Mouse (Mus musculus) hindbrain, embryonic 15.5 days (tissue): Measurements from ENCODE around the gene C1qtnf6. TPM values are rescaled to one million over a fixed set of nuclear protein-coding genes. Genes with fewer than 3 reads are reported as not detected.

Source experiments
- ATAC-seq: fragments of 200-750 bp; cut with Nextera tagmentation; 2 replicates; pipeline ENCODE4 v1.8.0; 2017; ENCODE audit warnings: low read depth, moderate number of reproducible peaks, moderate TSS enrichment; ENCODE audit not compliant: low FRiP score
- H3K27ac ChIP-seq: fragments of 300-500 bp; sonication (generic); replicated peaks from 2 replicates; pipeline ENCODE4 v1.5.1; 2015; ENCODE audit warnings: mild to moderate bottlenecking, inconsistent platforms
- H3K27me3 ChIP-seq: fragments of 300-500 bp; sonication (generic); 2 replicates; pipeline ENCODE4 v1.6.1; 2015; ENCODE audit warnings: control low read depth, inconsistent platforms
- H3K36me3 ChIP-seq: fragments of 300-500 bp; sonication (generic); 2 replicates; pipeline ENCODE4 v1.6.1; 2015; ENCODE audit warnings: control low read depth, inconsistent platforms
- H3K4me1 ChIP-seq: fragments of 300-500 bp; sonication (generic); replicated peaks from 2 replicates; pipeline ENCODE4 v1.6.1; 2015; ENCODE audit warnings: control low read depth, inconsistent platforms
- H3K4me2 ChIP-seq: fragments of 300-500 bp; sonication (generic); 2 replicates; pipeline ENCODE4 v1.6.1; 2015; ENCODE audit warnings: moderate library complexity, mild to moderate bottlenecking, inconsistent platforms
- H3K4me3 ChIP-seq: fragments of 300-500 bp; sonication (generic); 2 replicates; pipeline ENCODE4 v1.5.1; 2015; ENCODE audit warnings: mild to moderate bottlenecking, inconsistent platforms
- H3K9ac ChIP-seq: fragments of 300-500 bp; sonication (generic); 2 replicates; pipeline ENCODE4 v1.6.1; 2015; ENCODE audit warnings: inconsistent platforms
- H3K9me3 ChIP-seq: fragments of 300-500 bp; sonication (generic); 2 replicates; pipeline ENCODE4 v1.6.1; 2016; ENCODE audit warnings: control low read depth, inconsistent platforms
- WGBS: fragments of 180-500 bp; shearing (Covaris S2); methylation state at CpG from one replicate; pipeline ENCODE4 v1.1.7; 2015; 5-methylcytosine and 5-hydroxymethylcytosine counted together
- polyA plus RNA-seq: library from polyadenylated mRNA; unstranded; fragments of >200 nt; fragmentation: Nextera tagmentation; extraction: Ambion mirVana; gene quantifications from 2 replicates; pipeline ENCODE4 v1.2.1, GENCODE M21; 2015

The C1qtnf6 gene
- polyA plus RNA-seq, 1 experiment from 2014 or later = 9.1 TPM

GRCm38 (mm10) chr15:78487066-78487465 lies 44.1 kb downstream of the C1qtnf6 start:
- Histone ChIP-seq H3K4me3 (no peak overlapping the region), H3K4me1 (no peaks in the 10 kb centered on the region), H3K36me3 (no peaks in the 10 kb centered on the region), H3K27me3 (no peaks in the 10 kb centered on the region), H3K27ac (no peak overlapping the region), H3K9ac (no peak overlapping the region), H3K4me2 (no peak overlapping the region), H3K9me3 (no peaks in the 10 kb centered on the region)
- no peak for ATAC-seq
- WGBS = 66% methylated on average over 4 of the region's 4 CpGs

GRCm38 (mm10) chr15:78486564-78486963 lies 44.7 kb downstream of the C1qtnf6 start:
- Histone ChIP-seq H3K36me3 (no peaks in the 10 kb centered on the region), H3K27ac (no peak overlapping the region), H3K4me1 (no peaks in the 10 kb centered on the region), H3K9ac (no peak overlapping the region), H3K4me2 (no peak overlapping the region), H3K9me3 (no peaks in the 10 kb centered on the region), H3K4me3 (no peak overlapping the region), H3K27me3 (no peaks in the 10 kb centered on the region)
- 100% methylated on average over 1 of the region's 1 CpGs for WGBS
- ATAC-seq = no peak

GRCm38 (mm10) chr15:78483311-78483710 lies 47.9 kb downstream of the C1qtnf6 start:
- no peak overlapping the region for H3K4me3 ChIP-seq
- 80% methylated on average over 4 of the region's 4 CpGs for WGBS
- no peaks in the 10 kb centered on the region for H3K27me3 ChIP-seq
- no peak overlapping the region for H3K27ac ChIP-seq
- no peak overlapping the region for H3K4me2 ChIP-seq
- no peak overlapping the region for H3K9ac ChIP-seq
- no peak for ATAC-seq
- H3K9me3 ChIP-seq = no peaks in the 10 kb centered on the region
- H3K36me3 ChIP-seq = no peaks in the 10 kb centered on the region
- H3K4me1 ChIP-seq = no peaks in the 10 kb centered on the region

- ATAC-seq = no peak
- WGBS = 73% methylated on average over 3 of the region's 3 CpGs
Measured at GRCm38 (mm10) chr15:78482518-78482917, 48.7 kb downstream of the C1qtnf6 start.

GRCm38 (mm10) chr15:78481448-78482000 lies 49.7 kb downstream of the C1qtnf6 start:
- Histone ChIP-seq H3K4me3 (no peak overlapping the region), H3K4me2 (no peak overlapping the region), H3K36me3 (no peaks in the 10 kb centered on the region), H3K9me3 (no peaks in the 10 kb centered on the region), H3K27me3 (no peaks in the 10 kb centered on the region), H3K9ac (no peak overlapping the region), H3K27ac (no peak overlapping the region), H3K4me1 (no peaks in the 10 kb centered on the region)
- ATAC-seq = no peak
- 57% methylated on average over 9 of the region's 9 CpGs for WGBS

More at GRCm38 (mm10) chr15:78482518-78482917, 48.7 kb downstream of the C1qtnf6 start:
- no peaks in the 10 kb centered on the region for H3K9me3 ChIP-seq
- H3K4me1 ChIP-seq = no peaks in the 10 kb centered on the region
- H3K27me3 ChIP-seq = no peaks in the 10 kb centered on the region
- H3K4me2 ChIP-seq = no peak overlapping the region
- no peak overlapping the region for H3K4me3 ChIP-seq
- H3K27ac ChIP-seq = no peak overlapping the region
- H3K36me3 ChIP-seq = no peaks in the 10 kb centered on the region
- no peak overlapping the region for H3K9ac ChIP-seq

- Histone ChIP-seq H3K4me1 (no peaks in the 10 kb centered on the region), H3K9me3 (no peaks in the 10 kb centered on the region), H3K27ac (no peak overlapping the region), H3K4me2 (no peak overlapping the region), H3K4me3 (no peak overlapping the region), H3K9ac (no peak overlapping the region), H3K27me3 (no peaks in the 10 kb centered on the region), H3K36me3 (no peaks in the 10 kb centered on the region)
- ATAC-seq = no peak
- 85% methylated on average over 2 of the region's 2 CpGs for WGBS
Measured at GRCm38 (mm10) chr15:78480991-78481390, 50.2 kb downstream of the C1qtnf6 start.

GRCm38 (mm10) chr15:78480111-78480510 lies 51.1 kb downstream of the C1qtnf6 start:
- Histone ChIP-seq H3K4me2 (no peak overlapping the region), H3K27ac (no peak overlapping the region), H3K4me3 (no peak overlapping the region), H3K27me3 (no peaks in the 10 kb centered on the region), H3K9me3 (no peaks in the 10 kb centered on the region), H3K4me1 (no peaks in the 10 kb centered on the region), H3K36me3 (no peaks in the 10 kb centered on the region), H3K9ac (no peak overlapping the region)
- no peak for ATAC-seq
- 74% methylated on average over 7 of the region's 7 CpGs for WGBS

GRCm38 (mm10) chr15:78479470-78479869 lies 51.7 kb downstream of the C1qtnf6 start:
- no peak overlapping the region for H3K9ac ChIP-seq
- WGBS = 79% methylated on average over 5 of the region's 5 CpGs
- H3K9me3 ChIP-seq = no peaks in the 10 kb centered on the region
- no peaks in the 10 kb centered on the region for H3K4me1 ChIP-seq
- H3K27ac ChIP-seq = no peak overlapping the region
- no peak overlapping the region for H3K4me3 ChIP-seq
- no peaks in the 10 kb centered on the region for H3K27me3 ChIP-seq
- ATAC-seq = no peak
- H3K36me3 ChIP-seq = no peaks in the 10 kb centered on the region
- H3K4me2 ChIP-seq = no peak overlapping the region

GRCm38 (mm10) chr15:78478073-78478472 lies 53.1 kb downstream of the C1qtnf6 start:
- Histone ChIP-seq H3K36me3 (no peaks in the 10 kb centered on the region), H3K9ac (no peak overlapping the region), H3K4me1 (no peaks in the 10 kb centered on the region), H3K4me2 (no peak overlapping the region), H3K9me3 (no peaks in the 10 kb centered on the region), H3K27ac (no peak overlapping the region), H3K27me3 (no peaks in the 10 kb centered on the region), H3K4me3 (no peak overlapping the region)
- 91% methylated on average over 4 of the region's 4 CpGs for WGBS
- ATAC-seq = no peak

- ATAC-seq = no peak
- 95% methylated on average over 1 of the region's 1 CpGs for WGBS
- Histone ChIP-seq H3K4me2 (no peak overlapping the region), H3K27me3 (no peaks in the 10 kb centered on the region), H3K9me3 (no peaks in the 10 kb centered on the region), H3K4me3 (no peak overlapping the region), H3K36me3 (no peaks in the 10 kb centered on the region), H3K4me1 (no peaks in the 10 kb centered on the region), H3K9ac (no peak overlapping the region), H3K27ac (no peak overlapping the region)
Measured at GRCm38 (mm10) chr15:78476878-78477277, 54.3 kb downstream of the C1qtnf6 start.

GRCm38 (mm10) chr15:78475604-78476031 lies 55.6 kb downstream of the C1qtnf6 start:
- no peak for ATAC-seq
- Histone ChIP-seq H3K4me1 (no peaks in the 10 kb centered on the region), H3K9ac (no peak overlapping the region), H3K36me3 (no peaks in the 10 kb centered on the region), H3K4me2 (no peak overlapping the region), H3K27ac (no peak overlapping the region), H3K9me3 (no peaks in the 10 kb centered on the region), H3K27me3 (no peaks in the 10 kb centered on the region), H3K4me3 (no peak overlapping the region)
- WGBS = 69% methylated on average over 3 of the region's 3 CpGs

- H3K4me3 ChIP-seq = no peak overlapping the region
- no peak overlapping the region for H3K27ac ChIP-seq
- WGBS = 68% methylated on average over 6 of the region's 6 CpGs
- no peaks in the 10 kb centered on the region for H3K36me3 ChIP-seq
- H3K9me3 ChIP-seq = no peaks in the 10 kb centered on the region
- H3K27me3 ChIP-seq = no peaks in the 10 kb centered on the region
- no peak overlapping the region for H3K4me2 ChIP-seq
- no peak overlapping the region for H3K9ac ChIP-seq
- no peaks in the 10 kb centered on the region for H3K4me1 ChIP-seq
- no peak for ATAC-seq
Measured at GRCm38 (mm10) chr15:78473442-78473841, 57.8 kb downstream of the C1qtnf6 start.
